Mouse (Mus musculus) C2C12 (cell line): ENCODE measurements around the gene Tmem205.

Experiments used
- CEBPB ChIP-seq: IDR thresholded peaks from one replicate; pipeline ENCODE4 v1.6.1; 2011; ENCODE audit warnings: low read depth, mild to moderate bottlenecking, control low read depth, moderate library complexity
- CTCF ChIP-seq: IDR thresholded peaks from one replicate; pipeline ENCODE4 v1.5.1; 2011; ENCODE audit not compliant: control insufficient read depth, insufficient read depth, insufficient read length
- MAX ChIP-seq: IDR thresholded peaks from one replicate; pipeline ENCODE4 v1.6.1; 2011; ENCODE audit warnings: mild to moderate bottlenecking, control low read depth
- MYOD1 ChIP-seq: IDR thresholded peaks from one replicate; pipeline ENCODE4 v1.6.1; 2011; ENCODE audit warnings: low read depth; ENCODE audit not compliant: control insufficient read depth, insufficient read length
- MYOG ChIP-seq: IDR thresholded peaks from one replicate; pipeline ENCODE4 v1.6.1; 2011; ENCODE audit not compliant: control insufficient read depth, insufficient read length; ENCODE audit errors: extremely low read depth
- USF1 ChIP-seq: IDR thresholded peaks from one replicate; pipeline ENCODE4 v1.6.1; 2011; ENCODE audit warnings: low read depth, mild to moderate bottlenecking, control low read depth, moderate library complexity

GRCm38 (mm10) chr9:21917493-21918034 is 9.8 kb downstream of the Tmem205 start:
- TF ChIP-seq CTCF (no peak), CEBPB (no peak), MYOG (no peak), MAX (no peak), MYOD1 (no peak), USF1 (no peak)
